Mouse (Mus musculus) embryo, embryonic 9.5 days (tissue): ENCODE measurements around the gene Slc16a12.
"Not testable (repeated sequence)": the region's sequence is repeated elsewhere in the genome, so short reads cannot be mapped to it uniquely, and the experiment has no call there.

Source experiments
- DNase-seq: peaks from one replicate; pipeline ENCODE4 v3.0.0-alpha.2; 2017; ENCODE audit errors: extremely low spot score

Slc16a12 gene

GRCm38 (mm10) chr19:34746688-34747504 is at the start of gene Slc16a12:
TSS of gene Slc16a12 (minus strand) at chr19:34747289.
- DNase-seq: peak; percentile 58

- DNase-seq: no peak
Observed at GRCm38 (mm10) chr19:34796396-34796795, 49.3 kb upstream of the Slc16a12 start.

GRCm38 (mm10) chr19:34782491-34782890 is 35.4 kb upstream of the Slc16a12 start:
- no peak for DNase-seq

- no peak for DNase-seq
Observed at GRCm38 (mm10) chr19:34778993-34779392, 31.9 kb upstream of the Slc16a12 start.

- DNase-seq: no peak
Observed at GRCm38 (mm10) chr19:34778098-34778497, 31.0 kb upstream of the Slc16a12 start.

- DNase-seq: peak; percentile 63
Observed at GRCm38 (mm10) chr19:34772775-34773174, 25.7 kb upstream of the Slc16a12 start.

- no peak for DNase-seq
Observed at GRCm38 (mm10) chr19:34770764-34771163, 23.7 kb upstream of the Slc16a12 start.

GRCm38 (mm10) chr19:34758754-34759153 is 11.7 kb upstream of the Slc16a12 start:
- DNase-seq: no peak

GRCm38 (mm10) chr19:34756561-34757240 is 9.6 kb upstream of the Slc16a12 start:
- DNase-seq: no peak

- no peak for DNase-seq
Observed at GRCm38 (mm10) chr19:34755680-34756079, 8.6 kb upstream of the Slc16a12 start.

GRCm38 (mm10) chr19:34753243-34753642 is 6.2 kb upstream of the Slc16a12 start:
- no peak for DNase-seq

- no peak for DNase-seq
Observed at GRCm38 (mm10) chr19:34752391-34753092, 5.5 kb upstream of the Slc16a12 start.

- DNase-seq: no peak
Observed at GRCm38 (mm10) chr19:34751150-34751549, 4.1 kb upstream of the Slc16a12 start.

GRCm38 (mm10) chr19:34748992-34749391 is 1.9 kb upstream of the Slc16a12 start:
- DNase-seq: no peak

GRCm38 (mm10) chr19:34747969-34748368 is 880 bp upstream of the Slc16a12 start:
- DNase-seq: not testable (repeated sequence)

GRCm38 (mm10) chr19:34746201-34746600 is 888 bp downstream of the Slc16a12 start:
- no peak for DNase-seq

- DNase-seq: no peak
Observed at GRCm38 (mm10) chr19:34745012-34745411, 2.1 kb downstream of the Slc16a12 start.

- no peak for DNase-seq
Observed at GRCm38 (mm10) chr19:34737916-34738315, 9.2 kb downstream of the Slc16a12 start.

- no peak for DNase-seq
Observed at GRCm38 (mm10) chr19:34735900-34736299, 11.2 kb downstream of the Slc16a12 start.

GRCm38 (mm10) chr19:34733020-34733419 is 14.1 kb downstream of the Slc16a12 start:
- DNase-seq: no peak

GRCm38 (mm10) chr19:34731356-34731755 is 15.7 kb downstream of the Slc16a12 start:
- DNase-seq: no peak

GRCm38 (mm10) chr19:34730584-34730983 is 16.5 kb downstream of the Slc16a12 start:
- DNase-seq: no peak
